Mouse (Mus musculus) right cerebral cortex, postnatal 25 days (tissue): Measurements from ENCODE around the gene Prr23a3.

Experiments used
- DNase-seq: peaks from one replicate; pipeline ENCODE4 v3.0.0; 2022

The Prr23a3 gene

GRCm38 (mm10) chr9:98864571-98864970 is at the start of gene Prr23a3:
Gene Prr23a3, plus strand, starts transcription at chr9:98864767.
- no peak for DNase-seq

DNA sequence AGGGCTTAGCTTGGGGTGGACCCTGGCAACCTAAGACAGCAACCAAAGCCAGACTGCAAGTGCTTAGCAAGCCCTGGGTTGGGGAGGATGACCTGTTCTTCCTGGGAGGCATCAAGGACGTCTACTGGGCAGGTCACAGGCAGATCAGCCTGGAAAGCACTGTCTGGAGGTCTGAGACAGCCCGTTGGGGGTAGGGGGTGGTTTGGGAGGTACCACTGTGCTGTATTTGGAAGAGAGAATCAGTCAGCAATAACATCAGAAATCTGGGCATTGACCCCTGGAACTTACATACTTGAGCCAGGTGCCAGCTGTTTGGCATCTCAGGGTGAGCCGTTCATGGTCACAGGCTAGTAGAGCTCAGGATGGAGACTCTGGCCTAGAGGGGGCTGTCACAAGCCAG is 48.5 kb upstream of the Prr23a3 start:
- no peak for DNase-seq

DNA sequence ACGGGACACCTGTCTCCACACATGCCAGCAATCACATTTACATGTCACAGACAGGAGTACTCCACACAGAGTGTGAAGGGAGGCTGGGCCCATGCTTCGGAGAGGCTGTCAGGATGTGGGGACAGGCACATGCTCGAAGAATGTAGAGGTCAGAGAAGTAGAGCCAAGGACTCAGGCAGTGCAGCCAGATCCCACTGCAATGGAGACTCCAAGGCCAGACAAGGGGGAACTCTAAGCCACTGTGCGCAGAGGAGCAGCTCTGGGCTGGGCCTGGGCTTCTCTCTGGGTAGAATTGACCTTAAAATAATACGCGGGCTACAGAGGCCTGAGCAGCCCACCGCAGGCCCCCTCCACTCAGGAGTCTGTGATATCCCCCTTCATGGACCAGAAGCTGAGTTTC is 47.0 kb upstream of the Prr23a3 start:
- DNase-seq, result no peak

GRCm38 (mm10) chr9:98818971-98819370 is 45.6 kb upstream of the Prr23a3 start:
- DNase-seq, result no peak

DNA sequence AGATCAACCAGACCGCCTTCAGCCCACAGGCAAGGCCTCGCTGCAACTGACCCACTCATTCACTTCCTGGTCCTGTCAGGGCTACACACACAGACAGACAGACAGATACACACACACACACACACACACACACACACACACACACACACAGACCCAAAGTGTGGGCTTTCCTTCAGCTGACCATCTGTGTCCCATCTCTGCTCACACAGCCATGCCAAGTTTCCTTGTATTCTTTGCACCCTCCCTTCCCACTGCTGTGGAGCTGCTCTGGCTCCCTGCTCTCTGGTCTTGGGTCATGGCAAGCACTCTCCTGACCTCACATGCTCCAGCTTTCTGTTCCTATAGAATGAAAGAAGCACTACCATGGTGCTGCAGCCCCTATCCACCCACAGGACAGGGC is 45.1 kb upstream of the Prr23a3 start:
- no peak for DNase-seq

GRCm38 (mm10) chr9:98820461-98820860 is 44.1 kb upstream of the Prr23a3 start:
- DNase-seq, result no peak

- no peak for DNase-seq
Measured at GRCm38 (mm10) chr9:98821067-98821466, 43.5 kb upstream of the Prr23a3 start.

DNA sequence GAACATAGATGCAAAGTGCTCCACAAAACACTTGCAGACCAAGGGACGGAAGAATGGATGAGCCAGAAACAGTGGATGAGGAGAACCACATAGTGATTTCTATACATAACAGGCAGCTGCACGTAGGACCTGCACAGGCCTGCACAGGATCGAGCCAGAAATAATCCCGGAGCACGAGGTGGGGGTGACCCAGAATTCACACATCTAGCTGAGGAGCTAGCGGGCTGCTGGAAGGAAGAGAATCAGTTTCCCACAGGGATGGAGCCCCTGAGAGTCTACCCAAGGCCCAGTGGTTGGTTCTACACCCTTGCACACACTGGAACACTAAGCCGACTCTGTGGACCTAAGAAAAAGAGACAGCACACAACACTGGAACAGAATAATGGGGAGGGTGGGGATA is 40.8 kb upstream of the Prr23a3 start:
- no peak for DNase-seq

DNA sequence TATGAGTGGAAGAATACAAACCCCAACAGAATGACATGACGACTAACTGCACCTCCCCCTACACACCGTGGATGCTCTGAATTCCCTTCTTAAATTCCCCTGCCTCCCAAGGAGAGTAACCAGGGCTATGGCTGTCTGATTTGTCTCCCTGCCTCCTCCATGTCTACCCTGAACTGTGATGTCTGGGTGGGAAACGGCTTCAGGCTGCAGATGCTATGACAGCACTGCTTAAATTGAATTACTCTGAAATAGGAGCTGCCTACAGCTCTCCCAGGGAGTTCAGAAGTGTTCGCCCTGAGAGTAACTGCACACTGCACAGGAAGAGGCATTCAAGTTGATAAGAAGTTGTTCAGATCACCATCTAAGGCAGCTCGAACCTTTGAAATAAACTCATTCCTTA is 35.1 kb upstream of the Prr23a3 start:
- DNase-seq, result no peak

DNA sequence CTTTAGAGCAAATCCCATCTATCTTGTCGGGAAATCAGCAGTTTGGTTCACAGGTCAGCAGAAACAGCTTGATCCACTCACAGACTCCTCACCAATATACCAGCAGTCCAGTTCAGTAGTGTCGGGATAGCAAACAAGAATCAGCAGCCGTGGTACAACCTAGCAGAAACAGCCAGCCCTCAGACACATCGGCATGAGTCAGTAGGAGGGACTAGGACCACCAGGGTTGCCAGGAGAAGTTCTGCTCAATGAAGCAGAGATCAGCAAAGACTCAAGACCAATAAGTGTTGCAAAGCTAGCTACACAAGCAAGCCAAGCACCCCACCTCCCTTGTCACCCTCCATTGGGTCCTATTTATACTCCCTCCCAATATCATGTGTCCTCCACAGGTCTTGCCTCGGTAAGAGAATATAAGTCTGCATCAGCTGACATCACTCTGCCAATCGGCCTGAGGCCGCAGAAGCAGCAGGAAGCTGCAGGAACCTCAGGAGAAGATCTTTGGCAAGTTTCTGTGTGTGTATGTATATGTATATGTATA is 27.0 kb upstream of the Prr23a3 start:
- DNase-seq, result no peak

DNA sequence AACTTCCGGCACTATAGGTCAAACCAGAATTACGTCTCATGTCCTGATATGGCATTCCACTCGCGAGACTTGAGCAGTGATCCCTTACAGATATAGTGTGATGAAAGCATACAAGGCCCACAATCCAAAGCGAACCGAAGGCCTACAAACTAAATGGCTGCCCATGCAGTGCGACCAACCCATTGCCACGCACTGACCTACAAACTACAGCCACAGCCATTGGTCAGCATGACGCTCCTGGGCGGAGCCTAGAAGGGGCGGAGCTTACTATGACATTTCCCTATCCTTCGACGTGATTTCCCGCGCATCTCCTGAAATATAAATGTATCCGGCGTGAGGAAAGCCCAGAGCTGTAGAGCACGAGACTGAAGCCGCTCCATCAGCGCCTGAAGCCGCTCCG is 22.4 kb upstream of the Prr23a3 start, which contains the start of gene Prr23a1:
TSS of gene Prr23a1 (plus strand) at position 387 of the 400 bp plus-strand sequence.
- no peak for DNase-seq

GRCm38 (mm10) chr9:98856210-98856609 is 8.4 kb upstream of the Prr23a3 start, which contains the start of gene Prr23a2:
Gene Prr23a2, plus strand, starts transcription at chr9:98856494.
- no peak for DNase-seq

DNA sequence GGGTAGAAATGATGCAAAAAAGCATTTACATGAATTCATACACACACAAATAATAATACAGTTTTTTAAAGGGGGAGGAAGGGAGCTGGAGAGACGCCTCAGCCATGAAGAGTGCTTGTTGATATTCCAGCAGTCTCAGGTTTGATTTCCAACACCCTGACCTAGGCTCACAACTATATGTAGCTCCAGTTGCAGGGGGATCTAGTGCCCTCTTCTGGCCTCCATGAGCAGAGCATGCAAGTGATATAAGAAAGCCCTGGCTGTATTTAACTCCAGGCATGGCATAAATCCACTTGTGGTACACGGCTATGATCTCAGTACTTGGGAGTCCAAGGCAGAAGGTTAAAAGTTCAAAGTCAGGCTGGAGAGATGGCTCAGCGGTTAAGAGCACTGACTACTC is 1.1 kb upstream of the Prr23a3 start:
- DNase-seq, result no peak

DNA sequence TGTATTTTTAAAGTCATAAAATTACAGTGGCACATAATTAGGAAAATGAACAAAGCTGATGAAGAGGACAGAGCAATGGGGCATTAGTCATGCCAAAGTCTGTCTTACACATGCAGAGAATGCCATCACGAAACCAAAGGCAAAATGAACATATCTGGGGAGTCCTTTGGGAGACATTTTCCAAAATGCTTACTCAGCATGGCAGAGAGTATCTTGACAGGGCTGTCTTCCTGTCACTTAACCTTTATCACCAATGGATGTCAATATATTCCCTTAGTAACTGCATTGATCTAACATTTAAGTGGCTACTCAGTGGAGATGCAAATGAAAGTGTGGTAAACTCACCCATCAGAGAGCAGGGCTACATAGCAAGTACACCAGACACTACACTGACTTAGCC is 36.9 kb downstream of the Prr23a3 start:
- no peak for DNase-seq

DNA sequence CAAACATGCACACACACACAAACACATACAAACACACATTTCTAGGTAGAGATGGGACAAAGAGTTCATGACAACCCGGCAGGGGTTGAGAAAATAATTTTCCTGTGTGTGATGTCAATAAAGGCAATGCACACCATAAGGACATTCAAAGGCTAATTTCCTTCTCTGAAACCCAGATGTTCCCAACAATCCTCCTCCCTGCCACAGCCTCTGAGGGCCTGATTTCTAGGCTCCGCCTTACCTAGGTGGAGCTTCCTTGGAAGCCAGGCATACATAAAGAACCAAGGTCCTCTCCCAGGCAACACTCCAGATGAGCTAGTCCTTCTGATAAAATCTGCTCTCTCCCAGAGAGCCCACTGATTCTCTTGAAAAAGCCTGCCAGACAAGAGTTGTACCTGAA is 38.3 kb downstream of the Prr23a3 start, which contains the start of gene 7420426K07Rik:
TSS of gene 7420426K07Rik (plus strand) at position 301 of the 400 bp plus-strand sequence.
- no peak for DNase-seq
